Mouse (Mus musculus) liver, adult (tissue): ENCODE measurements around the gene Zfp593.

Source experiments
- GATA4 ChIP-seq: IDR thresholded peaks from 2 replicates; pipeline ENCODE4 v1.6.1; 2014; ENCODE audit warnings: mild to moderate bottlenecking, low read length; ENCODE audit not compliant: insufficient replicate concordance

Zfp593 gene

GRCm38 (mm10) chr4:134202904-134203303 is 42.5 kb downstream of the Zfp593 start, which contains the start of gene Gm7534:
TSS of gene Gm7534 (minus strand) at chr4:134203004.
- TF ChIP-seq GATA4: no peak

GRCm38 (mm10) chr4:134199371-134199770 is 46.0 kb downstream of the Zfp593 start:
- no peak for TF ChIP-seq GATA4
